Mouse (Mus musculus) stomach, postnatal 0 days (tissue): ENCODE data around the gene Eif2s1.

Source experiments
- CTCF ChIP-seq: IDR thresholded peaks from 2 replicates; pipeline ENCODE4 v1.5.1; 2016; ENCODE audit warnings: antibody characterized with exemption, low read depth, mild to moderate bottlenecking, moderate library complexity
- EP300 ChIP-seq: optimal IDR thresholded peaks from 2 replicates; pipeline ENCODE3; 2016; ENCODE audit warnings: antibody characterized with exemption

DNA sequence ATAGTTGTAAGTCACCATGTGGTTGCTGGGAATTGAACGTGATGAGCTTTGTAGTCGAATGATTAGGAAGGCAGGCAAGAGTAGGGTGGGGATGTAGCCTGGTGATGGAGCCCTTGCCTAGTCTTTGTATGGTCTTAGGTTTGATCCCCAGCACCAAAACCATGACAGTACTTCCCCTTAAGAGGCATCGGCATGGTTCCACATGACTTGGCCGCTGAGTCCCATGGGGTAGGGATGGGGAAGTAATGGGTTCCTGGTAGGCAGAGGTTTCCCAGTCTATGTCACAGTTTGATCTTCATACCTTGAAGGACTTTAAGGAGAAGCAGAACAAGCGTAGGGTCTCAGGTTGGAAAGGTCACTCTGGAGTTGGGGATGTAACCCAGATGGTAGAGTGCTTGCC is 39.8 kb downstream of the Eif2s1 start:
- TF ChIP-seq CTCF (no peak), EP300 (no peak)
